Mouse (Mus musculus): ENCODE measurements at regions not wholly inside any gene's neighbourhood (a gene's known extent, or its start where the extent isn't known, plus 50 kb on each side); places are given as distances from the start of the nearest gene placed in this dataset.

GRCm38 (mm10) chr8:26273792-26274191 is 154.5 kb downstream of the Gm45692 start:
- Histone ChIP-seq H3K9me3 (replicated peaks) (0 out of 2 replicates have a peak, but pooled peaks cover 2% of the 10 kb centered on the region), H3K36me3 (replicated peaks) (no peaks in the 10 kb centered on the region), H3K27me3 (ENCODE audit: insufficient read depth, low read length) (0 out of 2 replicates have a peak, but pooled peaks cover 3% of the 10 kb centered on the region), H3K4me3 (ENCODE audit: low read depth, low read length) (no peak overlapping the region), H3K4me1 (ENCODE audit: insufficient read depth, low read depth, low read length) (no peaks in the 10 kb centered on the region; the same call in 1 of the 2 replicates)
- TF ChIP-seq TAL1 (conservative IDR thresholded peaks at IDR 0.05; ENCODE audit: low read depth, low read length): no peak
- TF ChIP-seq GATA2 (IDR thresholded peaks at IDR 0.05; ENCODE audit: borderline replicate concordance, low read depth, low read length): no peak
- no peak for TF ChIP-seq GATA1 (IDR thresholded peaks at IDR 0.05; ENCODE audit: borderline replicate concordance, low read length)
- no peak for TF ChIP-seq POLR2AphosphoS5 (IDR thresholded peaks at IDR 0.05; ENCODE audit: insufficient replicate concordance, low read depth, low read length)
- no peak for TF ChIP-seq CTCF (IDR thresholded peaks at IDR 0.05; ENCODE audit: low read depth, low read length)
- no peak for ATAC-seq (ENCODE audit: extremely low read depth, insufficient number of reproducible peaks, low FRiP score, poor library complexity, severe bottlenecking)
- no peak for DNase-seq (ENCODE audit: low spot score)

DNA sequence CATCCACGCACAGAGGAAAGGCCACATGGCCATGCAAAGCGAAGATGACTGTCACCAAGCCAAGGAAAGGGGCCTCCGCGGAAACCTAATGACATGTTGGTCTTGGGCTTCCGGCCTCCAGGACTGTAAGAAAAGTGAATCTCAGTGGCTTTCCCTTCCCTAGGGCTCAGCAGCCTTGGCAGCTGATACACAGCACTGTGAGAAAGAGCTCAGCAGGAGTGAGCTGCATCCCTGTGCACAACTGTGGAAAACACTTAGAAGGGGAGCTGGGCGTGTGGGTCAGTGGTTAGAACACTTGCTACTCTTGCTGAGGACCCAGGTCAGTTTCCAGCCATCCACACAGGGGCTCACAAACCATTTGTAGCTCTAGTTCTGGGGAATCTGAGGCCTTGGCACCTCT is 155.1 kb downstream of the Gm45692 start:
- Histone ChIP-seq H3K27me3 (ENCODE audit: insufficient read depth, low read length) (0 out of 2 replicates have a peak, but pooled peaks cover 3% of the 10 kb centered on the region), H3K9me3 (replicated peaks) (0 out of 2 replicates have a peak, but pooled peaks cover 2% of the 10 kb centered on the region), H3K36me3 (replicated peaks) (no peaks in the 10 kb centered on the region), H3K4me3 (ENCODE audit: low read depth, low read length) (no peak overlapping the region), H3K4me1 (ENCODE audit: insufficient read depth, low read depth, low read length) (no peaks in the 10 kb centered on the region; the same call in 1 of the 2 replicates)
- DNase-seq (ENCODE audit: low spot score) (no peak), ATAC-seq (ENCODE audit: extremely low read depth, insufficient number of reproducible peaks, low FRiP score, poor library complexity, severe bottlenecking) (no peak)
- TF ChIP-seq TAL1 (conservative IDR thresholded peaks at IDR 0.05; ENCODE audit: low read depth, low read length) (no peak), POLR2AphosphoS5 (IDR thresholded peaks at IDR 0.05; ENCODE audit: insufficient replicate concordance, low read depth, low read length) (no peak), GATA2 (IDR thresholded peaks at IDR 0.05; ENCODE audit: borderline replicate concordance, low read depth, low read length) (no peak), CTCF (IDR thresholded peaks at IDR 0.05; ENCODE audit: low read depth, low read length) (no peak), GATA1 (IDR thresholded peaks at IDR 0.05; ENCODE audit: borderline replicate concordance, low read length) (no peak)

- no peak for TF ChIP-seq POLR2AphosphoS5 (IDR thresholded peaks at IDR 0.05; ENCODE audit: insufficient replicate concordance, low read depth, low read length)
- TF ChIP-seq GATA1 (IDR thresholded peaks at IDR 0.05; ENCODE audit: borderline replicate concordance, low read length): no peak
- TF ChIP-seq GATA2 (IDR thresholded peaks at IDR 0.05; ENCODE audit: borderline replicate concordance, low read depth, low read length): no peak
- no peak for TF ChIP-seq TAL1 (conservative IDR thresholded peaks at IDR 0.05; ENCODE audit: low read depth, low read length)
- TF ChIP-seq CTCF (IDR thresholded peaks at IDR 0.05; ENCODE audit: low read depth, low read length): no peak
- no peaks in the 10 kb centered on the region for H3K4me1 ChIP-seq (ENCODE audit: insufficient read depth, low read depth, low read length)
- H3K27me3 ChIP-seq (ENCODE audit: insufficient read depth, low read length): no peaks in the 10 kb centered on the region
- DNase-seq (ENCODE audit: low spot score): no peak
- no peak overlapping the region for H3K4me3 ChIP-seq (ENCODE audit: low read depth, low read length)
- H3K9me3 ChIP-seq (replicated peaks): no peaks in the 10 kb centered on the region
- H3K36me3 ChIP-seq (replicated peaks): no peaks in the 10 kb centered on the region
- ATAC-seq (ENCODE audit: extremely low read depth, insufficient number of reproducible peaks, low FRiP score, poor library complexity, severe bottlenecking): no peak
Observed at GRCm38 (mm10) chr8:26282156-26282935, 163.0 kb downstream of the Gm45692 start.

DNA sequence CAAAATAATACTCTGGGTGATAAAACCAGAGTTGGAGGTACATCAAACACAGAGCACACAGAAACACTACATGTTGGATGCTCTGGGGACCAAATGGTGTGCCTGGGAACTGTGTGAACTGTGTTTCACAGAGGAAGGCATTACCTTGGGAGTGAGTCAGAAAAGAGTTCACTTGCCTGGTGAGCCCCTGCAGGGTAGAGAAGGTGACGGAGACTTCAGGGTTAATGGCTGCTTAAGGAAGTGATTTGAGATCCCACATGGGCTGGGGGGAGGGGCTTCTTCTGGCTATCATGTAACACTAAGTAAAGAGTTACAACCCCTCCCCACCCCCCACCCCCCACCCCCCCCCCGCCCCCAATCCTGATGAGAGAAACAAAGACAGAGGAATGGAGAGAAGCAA is 164.6 kb downstream of the Gm45692 start:
- Histone ChIP-seq H3K9me3 (replicated peaks) (no peaks in the 10 kb centered on the region), H3K4me3 (ENCODE audit: low read depth, low read length) (no peak overlapping the region), H3K27me3 (ENCODE audit: insufficient read depth, low read length) (0 out of 2 replicates have a peak, but pooled peaks cover 3% of the 10 kb centered on the region), H3K4me1 (ENCODE audit: insufficient read depth, low read depth, low read length) (no peaks in the 10 kb centered on the region), H3K36me3 (replicated peaks) (no peaks in the 10 kb centered on the region)
- DNase-seq (ENCODE audit: low spot score): no peak
- no peak for ATAC-seq (ENCODE audit: extremely low read depth, insufficient number of reproducible peaks, low FRiP score, poor library complexity, severe bottlenecking)
- no peak for TF ChIP-seq TAL1 (conservative IDR thresholded peaks at IDR 0.05; ENCODE audit: low read depth, low read length)
- TF ChIP-seq CTCF (IDR thresholded peaks at IDR 0.05; ENCODE audit: low read depth, low read length): no peak
- TF ChIP-seq POLR2AphosphoS5 (IDR thresholded peaks at IDR 0.05; ENCODE audit: insufficient replicate concordance, low read depth, low read length): no peak
- TF ChIP-seq GATA1 (IDR thresholded peaks at IDR 0.05; ENCODE audit: borderline replicate concordance, low read length): no peak
- TF ChIP-seq GATA2 (IDR thresholded peaks at IDR 0.05; ENCODE audit: borderline replicate concordance, low read depth, low read length): no peak

DNA sequence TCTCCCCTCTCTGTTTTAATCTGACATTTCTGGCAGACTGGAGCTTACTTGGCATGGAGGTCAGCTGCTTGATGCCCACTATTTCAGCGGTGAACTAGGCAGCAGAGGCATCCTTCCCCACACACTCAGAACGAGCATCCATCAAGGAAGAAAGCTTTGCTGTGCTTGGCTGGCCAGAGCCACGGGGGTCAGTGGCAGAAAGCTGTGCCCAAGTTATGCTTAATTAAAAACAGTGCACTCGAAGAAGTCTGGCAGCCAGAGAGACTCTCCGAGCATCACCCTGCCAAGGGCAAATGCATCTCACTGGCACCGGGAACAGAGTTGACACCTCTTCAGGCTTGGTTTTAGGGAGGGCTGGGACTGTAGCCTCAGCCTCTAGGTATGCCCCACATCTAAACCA is 168.3 kb downstream of the Gm45692 start:
- H3K36me3 ChIP-seq (replicated peaks): no peaks in the 10 kb centered on the region
- TF ChIP-seq POLR2AphosphoS5 (IDR thresholded peaks at IDR 0.05; ENCODE audit: insufficient replicate concordance, low read depth, low read length): no peak
- TF ChIP-seq GATA1 (IDR thresholded peaks at IDR 0.05; ENCODE audit: borderline replicate concordance, low read length): no peak
- no peak for TF ChIP-seq CTCF (IDR thresholded peaks at IDR 0.05; ENCODE audit: low read depth, low read length)
- no peak for TF ChIP-seq GATA2 (IDR thresholded peaks at IDR 0.05; ENCODE audit: borderline replicate concordance, low read depth, low read length)
- no peak for TF ChIP-seq TAL1 (conservative IDR thresholded peaks at IDR 0.05; ENCODE audit: low read depth, low read length)
- ATAC-seq (ENCODE audit: extremely low read depth, insufficient number of reproducible peaks, low FRiP score, poor library complexity, severe bottlenecking) (no peak), DNase-seq (ENCODE audit: low spot score) (no peak)
- H3K9me3 ChIP-seq (replicated peaks): no peaks in the 10 kb centered on the region
- 0 out of 2 replicates have a peak, but pooled peaks cover 3% of the 10 kb centered on the region for H3K27me3 ChIP-seq (ENCODE audit: insufficient read depth, low read length)
- no peaks in the 10 kb centered on the region for H3K4me1 ChIP-seq (ENCODE audit: insufficient read depth, low read depth, low read length)
- H3K4me3 ChIP-seq (ENCODE audit: low read depth, low read length): no peak overlapping the region

- Histone ChIP-seq H3K27me3 (ENCODE audit: insufficient read depth, low read length) (0 out of 2 replicates have a peak, but pooled peaks cover 3% of the 10 kb centered on the region), H3K4me1 (ENCODE audit: insufficient read depth, low read depth, low read length) (no peaks in the 10 kb centered on the region), H3K36me3 (replicated peaks) (no peaks in the 10 kb centered on the region), H3K9me3 (replicated peaks) (no peaks in the 10 kb centered on the region), H3K4me3 (ENCODE audit: low read depth, low read length) (no peak overlapping the region)
- no peak for TF ChIP-seq CTCF (IDR thresholded peaks at IDR 0.05; ENCODE audit: low read depth, low read length)
- TF ChIP-seq TAL1 (conservative IDR thresholded peaks at IDR 0.05; ENCODE audit: low read depth, low read length): no peak
- no peak for TF ChIP-seq GATA2 (IDR thresholded peaks at IDR 0.05; ENCODE audit: borderline replicate concordance, low read depth, low read length)
- no peak for ATAC-seq (ENCODE audit: extremely low read depth, insufficient number of reproducible peaks, low FRiP score, poor library complexity, severe bottlenecking)
- no peak for DNase-seq (ENCODE audit: low spot score)
Observed at GRCm38 (mm10) chr8:26288163-26288562, 168.8 kb downstream of the Gm45692 start.
